Mouse (Mus musculus) cortical plate, adult 2 months (tissue): ENCODE data around the gene Mettl21c.

Experiments used
- CTCF ChIP-seq: fragments of 200-500 bp; IDR thresholded peaks from 2 replicates; pipeline ENCODE4 v1.5.1; 2011; ENCODE audit warnings: mild to moderate bottlenecking, control low read depth, low read length; ENCODE audit not compliant: insufficient read depth; ENCODE audit errors: extremely low read depth
- POLR2A ChIP-seq: fragments of 200-500 bp; IDR thresholded peaks from 2 replicates; pipeline ENCODE4 v1.6.1; 2011; ENCODE audit warnings: mild to moderate bottlenecking, low read length, control low read depth; ENCODE audit not compliant: insufficient read depth; ENCODE audit errors: extremely low read depth

GRCm38 (mm10) chr1:44027651-44028050 is 7.8 kb upstream of the Mettl21c start:
- TF ChIP-seq POLR2A = no peak
- TF ChIP-seq CTCF = no peak
